Mouse (Mus musculus): ENCODE measurements around the gene Klhl3. TPM values are rescaled to one million over a fixed set of nuclear protein-coding genes. Genes with fewer than 3 reads are reported as not detected.
"Not testable (repeated sequence)": the region's sequence is repeated elsewhere in the genome, so short reads cannot be mapped to it uniquely, and the experiment has no call there.

The Klhl3 gene
- polyA plus RNA-seq, 1 experiment from 2014 or later: 2.5 TPM

- H3K27ac ChIP-seq: no peak overlapping the region
- H3K9ac ChIP-seq: no peak overlapping the region
- no peaks in the 10 kb centered on the region for H3K27me3 ChIP-seq
- no peaks in the 10 kb centered on the region for H3K36me3 ChIP-seq
- no peak overlapping the region for H3K4me3 ChIP-seq
- 77% methylated on average over 1 of the region's 1 CpGs for WGBS
- ATAC-seq (ENCODE audit: insufficient number of reproducible peaks, insufficient read depth, low FRiP score, low TSS enrichment, low read depth): no peak
- H3K4me2 ChIP-seq: no peak overlapping the region
- H3K4me1 ChIP-seq: peaks cover 9% of the 10 kb centered on the region
- H3K9me3 ChIP-seq: no peaks in the 10 kb centered on the region
Measured at GRCm38 (mm10) chr13:58147760-58148159, 34.4 kb upstream of the Klhl3 start.

- ATAC-seq (ENCODE audit: insufficient number of reproducible peaks, insufficient read depth, low FRiP score, low TSS enrichment, low read depth); H3K27ac ChIP-seq; H3K36me3 ChIP-seq; H3K27me3 ChIP-seq; H3K4me1 ChIP-seq; H3K4me3 ChIP-seq; H3K9ac ChIP-seq; H3K4me2 ChIP-seq; H3K9me3 ChIP-seq: not testable (repeated sequence)
- 97% methylated on average over 8 of the region's 8 CpGs for WGBS
Measured at GRCm38 (mm10) chr13:58146603-58147002, 33.2 kb upstream of the Klhl3 start.

- Histone ChIP-seq H3K4me3 (no peak overlapping the region), H3K9ac (no peak overlapping the region), H3K36me3 (peaks cover 3% of the 10 kb centered on the region), H3K27ac (no peak overlapping the region), H3K4me2 (no peak overlapping the region), H3K27me3 (no peaks in the 10 kb centered on the region), H3K9me3 (peaks cover 8% of the 10 kb centered on the region; the same call in 1 of the 2 replicates), H3K4me1 (peaks cover 5% of the 10 kb centered on the region)
- 42% methylated on average over 3 of the region's 3 CpGs for WGBS
- no peak for ATAC-seq (ENCODE audit: insufficient number of reproducible peaks, insufficient read depth, low FRiP score, low TSS enrichment, low read depth)
Measured at GRCm38 (mm10) chr13:58131692-58132091, 18.3 kb upstream of the Klhl3 start.

GRCm38 (mm10) chr13:58129687-58130246 is 16.4 kb upstream of the Klhl3 start:
- Histone ChIP-seq H3K9me3 (0 out of 2 replicates have a peak, but pooled peaks cover 3% of the 10 kb centered on the region), H3K4me1 (peaks cover 18% of the 10 kb centered on the region), H3K27ac (peak overlapping the region; percentile 99), H3K4me3 (peak overlapping the region; percentile 98), H3K4me2 (peak overlapping the region; percentile 74), H3K27me3 (no peaks in the 10 kb centered on the region), H3K9ac (peak overlapping the region; percentile 100), H3K36me3 (peaks cover 3% of the 10 kb centered on the region)
- 29% methylated on average over 4 of the region's 4 CpGs for WGBS
- ATAC-seq (ENCODE audit: insufficient number of reproducible peaks, insufficient read depth, low FRiP score, low TSS enrichment, low read depth): no peak

GRCm38 (mm10) chr13:58128768-58129671 is 15.6 kb upstream of the Klhl3 start:
- Histone ChIP-seq H3K4me3 (peak overlapping the region; percentile 98), H3K4me2 (peak overlapping the region; percentile 74), H3K27me3 (no peaks in the 10 kb centered on the region), H3K27ac (peak overlapping the region; percentile 99), H3K9me3 (no peaks in the 10 kb centered on the region), H3K9ac (peak overlapping the region; percentile 100), H3K36me3 (peaks cover 3% of the 10 kb centered on the region), H3K4me1 (peaks cover 25% of the 10 kb centered on the region)
- peak; percentile 95 for ATAC-seq (ENCODE audit: insufficient number of reproducible peaks, insufficient read depth, low FRiP score, low TSS enrichment, low read depth)
- WGBS: under 1% methylated on average over 83 of the region's 83 CpGs

GRCm38 (mm10) chr13:58128396-58128767 is 15.0 kb upstream of the Klhl3 start, which contains the start of gene Hnrnpa0:
TSS of gene Hnrnpa0 (minus strand) at chr13:58128556.
- Histone ChIP-seq H3K4me2 (peak within 1 kb of the TSS; percentile 74), H3K4me3 (peak within 1 kb of the TSS; percentile 98), H3K27ac (peak within 1 kb of the TSS; percentile 99), H3K4me1 (peaks cover 26% of the 10 kb centered on the region), H3K9me3 (no peaks in the 10 kb centered on the region), H3K9ac (peak within 1 kb of the TSS; percentile 100), H3K27me3 (no peaks in the 10 kb centered on the region), H3K36me3 (peaks cover 3% of the 10 kb centered on the region)
- WGBS: under 1% methylated on average over 38 of the region's 62 CpGs
- peak; percentile 93 for ATAC-seq (ENCODE audit: insufficient number of reproducible peaks, insufficient read depth, low FRiP score, low TSS enrichment, low read depth)

- Histone ChIP-seq H3K4me3 (peak overlapping the region; percentile 98), H3K36me3 (peaks cover 3% of the 10 kb centered on the region), H3K9me3 (no peaks in the 10 kb centered on the region), H3K27me3 (no peaks in the 10 kb centered on the region), H3K4me2 (peak overlapping the region; percentile 70), H3K9ac (peak overlapping the region; percentile 100), H3K27ac (peak overlapping the region; percentile 99), H3K4me1 (peaks cover 26% of the 10 kb centered on the region)
- ATAC-seq (ENCODE audit: insufficient number of reproducible peaks, insufficient read depth, low FRiP score, low TSS enrichment, low read depth): peak; percentile 45
- WGBS: under 1% methylated on average over 77 of the region's 81 CpGs
Measured at GRCm38 (mm10) chr13:58127766-58128361, 14.5 kb upstream of the Klhl3 start.

- H3K27ac ChIP-seq: peak overlapping the region; percentile 99
- WGBS: under 1% methylated on average over 64 of the region's 92 CpGs
Measured at GRCm38 (mm10) chr13:58126862-58127765, 13.7 kb upstream of the Klhl3 start.

GRCm38 (mm10) chr13:58126126-58126525 is 12.7 kb upstream of the Klhl3 start:
- peaks cover 3% of the 10 kb centered on the region for H3K36me3 ChIP-seq
- no peak for ATAC-seq (ENCODE audit: insufficient number of reproducible peaks, insufficient read depth, low FRiP score, low TSS enrichment, low read depth)
- H3K9ac ChIP-seq: 0 out of 2 replicates have a peak overlapping the region, but pooled peaks have one; percentile 59
- H3K4me2 ChIP-seq: peak overlapping the region; percentile 70
- H3K4me3 ChIP-seq: peak overlapping the region; percentile 98
- no peaks in the 10 kb centered on the region for H3K9me3 ChIP-seq
- H3K4me1 ChIP-seq: peaks cover 26% of the 10 kb centered on the region
- no peak overlapping the region for H3K27ac ChIP-seq
- no peaks in the 10 kb centered on the region for H3K27me3 ChIP-seq
- 30% methylated on average over 7 of the region's 7 CpGs for WGBS

More at GRCm38 (mm10) chr13:58126862-58127765, 13.7 kb upstream of the Klhl3 start:
- Histone ChIP-seq H3K27me3 (no peaks in the 10 kb centered on the region), H3K9ac (peak overlapping the region; percentile 100), H3K9me3 (no peaks in the 10 kb centered on the region), H3K36me3 (peaks cover 3% of the 10 kb centered on the region), H3K4me1 (peaks cover 26% of the 10 kb centered on the region), H3K4me3 (peak overlapping the region; percentile 98), H3K4me2 (peak overlapping the region; percentile 70)
- no peak for ATAC-seq (ENCODE audit: insufficient number of reproducible peaks, insufficient read depth, low FRiP score, low TSS enrichment, low read depth)

- H3K4me1 ChIP-seq: peaks cover 26% of the 10 kb centered on the region
- H3K27me3 ChIP-seq: no peaks in the 10 kb centered on the region
- no peak for ATAC-seq (ENCODE audit: insufficient number of reproducible peaks, insufficient read depth, low FRiP score, low TSS enrichment, low read depth)
- peak overlapping the region; percentile 3; the same call in 1 of the 2 replicates for H3K4me3 ChIP-seq
- no peak overlapping the region for H3K27ac ChIP-seq
- no peaks in the 10 kb centered on the region for H3K9me3 ChIP-seq
- peak overlapping the region; percentile 70 for H3K4me2 ChIP-seq
- no peak overlapping the region for H3K9ac ChIP-seq
- peaks cover 3% of the 10 kb centered on the region for H3K36me3 ChIP-seq
- 65% methylated on average over 2 of the region's 2 CpGs for WGBS
Measured at GRCm38 (mm10) chr13:58124989-58125388, 11.6 kb upstream of the Klhl3 start.

GRCm38 (mm10) chr13:58124278-58124677 is 10.9 kb upstream of the Klhl3 start:
- Histone ChIP-seq H3K9me3 (no peaks in the 10 kb centered on the region), H3K27me3 (no peaks in the 10 kb centered on the region), H3K9ac (no peak overlapping the region), H3K36me3 (peaks cover 3% of the 10 kb centered on the region), H3K4me2 (no peak overlapping the region), H3K4me3 (no peak overlapping the region), H3K27ac (no peak overlapping the region), H3K4me1 (peaks cover 20% of the 10 kb centered on the region)
- 78% methylated on average over 3 of the region's 3 CpGs for WGBS
- no peak for ATAC-seq (ENCODE audit: insufficient number of reproducible peaks, insufficient read depth, low FRiP score, low TSS enrichment, low read depth)

All from embryonic facial prominence, embryonic 13.5 days (tissue).